ENCODE assay signal across 45 mouse cellular contexts in the genomic region with DNA sequence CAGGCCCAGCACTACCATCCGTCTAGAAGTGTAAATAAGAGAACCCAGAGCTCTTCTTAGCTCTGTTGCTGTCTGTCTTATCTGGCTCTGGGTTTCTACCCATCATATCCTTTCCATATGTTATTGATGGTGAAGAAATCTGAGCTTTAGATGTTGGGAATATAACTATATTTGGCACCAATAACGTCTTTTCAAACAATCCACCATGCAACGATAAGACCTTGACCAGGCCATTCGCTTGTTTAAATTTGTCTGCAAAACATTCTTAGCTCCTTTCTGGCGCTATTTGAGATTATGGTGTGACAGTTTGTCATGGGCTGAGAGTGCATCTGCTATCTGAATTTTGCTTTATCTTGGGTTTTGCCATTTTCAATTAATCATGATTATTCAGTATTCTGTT. TPM values are rescaled to one million over a fixed set of nuclear protein-coding genes. Genes with fewer than 3 reads are reported as not detected.
"Had no signal": no experiment of that assay in that cellular context is flagged by ENCODE, and none has a peak within 500 bp of the region (broad histone marks: within the 10 kb centered on the region; RNA-seq: fewer than 3 reads in every experiment).

No protein-coding gene starts in this region.

- H3K27me3 ChIP-seq: limb, embryonic 12.5 days; limb, embryonic 13.5 days; limb, embryonic 15.5 days; liver, embryonic 12.5 days; liver, embryonic 13.5 days; liver, embryonic 15.5 days; lung, embryonic 15.5 days; megakaryocyte, embryonic 14.5 days; midbrain, embryonic 12.5 days; midbrain, embryonic 15.5 days; neural tube, embryonic 12.5 days had no signal

- H3K36me3 ChIP-seq: limb, embryonic 10.5 days; limb, embryonic 12.5 days; limb, embryonic 13.5 days; limb, embryonic 15.5 days; liver, embryonic 12.5 days; liver, embryonic 13.5 days; liver, embryonic 15.5 days; lung, embryonic 15.5 days; midbrain, embryonic 10.5 days; midbrain, embryonic 12.5 days; midbrain, embryonic 15.5 days; neural tube, embryonic 12.5 days had no signal

- H3K4me3 ChIP-seq: left cerebral cortex, adult 2 months; limb, embryonic 10.5 days; limb, embryonic 12.5 days; limb, embryonic 13.5 days; limb, embryonic 15.5 days; liver, embryonic 12.5 days; liver, embryonic 13.5 days; liver, embryonic 15.5 days; lung, embryonic 15.5 days; megakaryocyte, embryonic 14.5 days; midbrain, embryonic 10.5 days; midbrain, embryonic 12.5 days; midbrain, embryonic 15.5 days; myocyte; neural tube, embryonic 12.5 days had no signal

- H3K27ac ChIP-seq: left cerebral cortex, adult 2 months; limb, embryonic 10.5 days; limb, embryonic 12.5 days; limb, embryonic 13.5 days; limb, embryonic 15.5 days; liver, embryonic 12.5 days; liver, embryonic 13.5 days; liver, embryonic 14.5 days; liver, embryonic 15.5 days; lung, embryonic 15.5 days; macrophage; midbrain, embryonic 10.5 days; midbrain, embryonic 12.5 days; midbrain, embryonic 15.5 days; neural tube, embryonic 12.5 days had no signal

- H3K4me2 ChIP-seq: limb, embryonic 12.5 days; limb, embryonic 13.5 days; limb, embryonic 15.5 days; liver, embryonic 11.5 days; liver, embryonic 12.5 days; liver, embryonic 13.5 days; liver, embryonic 15.5 days; lung, embryonic 14.5 days; lung, embryonic 15.5 days; midbrain, embryonic 12.5 days; midbrain, embryonic 15.5 days; neural tube, embryonic 12.5 days had no signal

- DNase-seq: left cerebral cortex, postnatal 4 days; liver; liver, embryonic 13.5 days; liver, postnatal 0 days; lung, adult 18-20 months; lung, adult 2 months; lung, embryonic 14.5 days; lung, postnatal 10 days; lung, postnatal 14 days; lung, postnatal 36 days; lung, postnatal 4 days; midbrain, embryonic 14.5 days had no signal

- H3K4me1 ChIP-seq: limb, embryonic 10.5 days; limb, embryonic 12.5 days; limb, embryonic 13.5 days; limb, embryonic 15.5 days; liver, embryonic 12.5 days; liver, embryonic 13.5 days; liver, embryonic 15.5 days; lung, embryonic 15.5 days; megakaryocyte, embryonic 14.5 days; midbrain, embryonic 12.5 days; midbrain, embryonic 15.5 days; neural tube, embryonic 12.5 days had no signal

- ATAC-seq: liver, embryonic 12.5 days; liver, postnatal 0 days; lung, postnatal 0 days; midbrain, embryonic 15.5 days; midbrain, embryonic 16.5 days had no signal

- H3K9me3 ChIP-seq: limb, embryonic 10.5 days; limb, embryonic 12.5 days; limb, embryonic 13.5 days; limb, embryonic 15.5 days; liver, embryonic 12.5 days; liver, embryonic 13.5 days; liver, embryonic 15.5 days; lung, embryonic 15.5 days; midbrain, embryonic 10.5 days; midbrain, embryonic 12.5 days; midbrain, embryonic 15.5 days; neural tube, embryonic 12.5 days had no signal

- H3K9ac ChIP-seq: limb, embryonic 12.5 days; limb, embryonic 13.5 days; limb, embryonic 15.5 days; liver, embryonic 12.5 days; liver, embryonic 13.5 days; liver, embryonic 14.5 days; liver, embryonic 15.5 days; liver, postnatal 0 days; lung, embryonic 14.5 days; lung, embryonic 15.5 days; midbrain, embryonic 12.5 days; midbrain, embryonic 15.5 days; neural tube, embryonic 12.5 days had no signal

RNA-seq across cellular contexts. Expression of gene Pabpc6, which starts 10.9 kb away (rescaled TPM):
- total RNA-seq: left cerebral cortex, adult 2 months; left cerebral cortex, postnatal 10 days; left cerebral cortex, postnatal 14 days; left cerebral cortex, postnatal 25 days; left cerebral cortex, postnatal 36 days; left cerebral cortex, postnatal 4 days; liver, adult 2 months; megakaryocyte progenitor cell, adult 5-6 weeks; megakaryocyte, adult 5-6 weeks; megakaryocyte-erythroid progenitor cell, adult 5-6 weeks; midbrain, postnatal 0 days had no signal
- polyA plus RNA-seq: limb, embryonic 10.5 days; limb, embryonic 11.5 days; limb, embryonic 12.5 days; limb, embryonic 13.5 days; limb, embryonic 14.5 days; limb, embryonic 15.5 days; liver, adult 2 months; liver, embryonic 11.5 days; liver, embryonic 12.5 days; liver, embryonic 13.5 days; liver, embryonic 14.5 days; liver, embryonic 15.5 days; liver, embryonic 16.5 days; liver, postnatal 0 days; lung, adult 2 months; lung, embryonic 14.5 days; lung, embryonic 15.5 days; lung, embryonic 16.5 days; lung, postnatal 0 days; macrophage; midbrain, embryonic 10.5 days; midbrain, embryonic 12.5 days; midbrain, embryonic 14.5 days; midbrain, embryonic 15.5 days; midbrain, embryonic 16.5 days; midbrain, postnatal 0 days; myocyte; neural tube, embryonic 11.5 days; neural tube, embryonic 12.5 days had no signal
